In the genomic region with DNA sequence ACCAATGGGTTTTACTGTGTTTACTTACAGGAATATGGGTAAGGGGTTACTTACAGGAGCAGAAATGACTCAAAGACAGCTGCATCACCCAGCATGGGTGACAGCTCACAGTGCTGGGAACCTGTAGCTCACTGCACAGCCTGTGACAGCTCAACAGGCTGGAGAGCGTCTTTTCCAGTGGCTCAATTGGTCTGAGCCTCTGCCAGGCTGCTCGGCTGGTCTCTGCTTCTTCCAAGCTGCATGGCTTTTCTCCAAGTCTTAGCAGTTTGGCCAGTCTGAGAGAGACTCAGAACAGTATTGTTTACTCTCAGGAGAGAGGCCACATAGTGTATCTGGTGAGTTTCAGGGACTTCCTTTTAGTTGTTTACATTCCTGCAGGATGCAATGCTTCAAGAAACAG, we compare ENCODE assay signal across 12 mouse cellular contexts.
A peak's percentile ranks its signal among the peaks of the same experiment; 100 is the strongest.
DNase-seq lines count a peak whose midpoint lies in the region; ATAC-seq and TF ChIP-seq lines count a peak whose summit lies in the region.
"Had no signal": no experiment of that assay in that cellular context is flagged by ENCODE, and none has a peak within 500 bp of the region (broad histone marks: within the 10 kb centered on the region; RNA-seq: fewer than 3 reads in every experiment).

No protein-coding gene starts in this region.

- H3K9me3 ChIP-seq in midbrain, postnatal 0 days (ENCODE audit: low read length), result no peaks in the 10 kb centered on the region
- no peaks in the 10 kb centered on the region for H3K9me3 ChIP-seq in midbrain, embryonic 11.5 days (ENCODE audit: control insufficient read depth, low read length)
- H3K9me3 ChIP-seq in stomach, postnatal 0 days (ENCODE audit: control insufficient read depth, low read length), result no peaks in the 10 kb centered on the region
- H3K9me3 ChIP-seq: intestine, embryonic 15.5 days; megakaryocyte, embryonic 14.5 days had no signal

- no peak overlapping the region for H3K9ac ChIP-seq in midbrain, postnatal 0 days (replicated peaks; ENCODE audit: low read length, poor library complexity, severe bottlenecking)
- no peak overlapping the region for H3K9ac ChIP-seq in midbrain, embryonic 11.5 days (ENCODE audit: low read length)
- H3K9ac ChIP-seq in stomach, postnatal 0 days (ENCODE audit: low read length), result no peak overlapping the region
- H3K9ac ChIP-seq: intestine, embryonic 15.5 days had no signal

- 0 out of 2 replicates have a peak, but pooled peaks have one; percentile 10 for ATAC-seq in midbrain, postnatal 0 days (ENCODE audit: low FRiP score)
- ATAC-seq in midbrain, embryonic 11.5 days (ENCODE audit: low FRiP score), result no peak
- 0 out of 2 replicates have a peak, but pooled peaks have one; percentile 29 for ATAC-seq in stomach, postnatal 0 days (ENCODE audit: low FRiP score, low TSS enrichment)
- ATAC-seq in inflammation-experienced regulatory T-cells, adult 6 months, result no peak
- ATAC-seq: intestine, embryonic 15.5 days had no signal

- H3K27ac ChIP-seq in midbrain, postnatal 0 days (ENCODE audit: low read depth, low read length), result no peak overlapping the region
- no peak overlapping the region for H3K27ac ChIP-seq in midbrain, embryonic 11.5 days (ENCODE audit: low read depth, low read length)
- H3K27ac ChIP-seq in stomach, postnatal 0 days (replicated peaks), result no peak overlapping the region
- H3K27ac ChIP-seq: intestine, embryonic 15.5 days had no signal

- no peak overlapping the region for H3K4me2 ChIP-seq in midbrain, postnatal 0 days (ENCODE audit: low read depth, low read length, poor library complexity, severe bottlenecking)
- no peak overlapping the region for H3K4me2 ChIP-seq in midbrain, embryonic 11.5 days
- H3K4me2 ChIP-seq in stomach, postnatal 0 days (replicated peaks; ENCODE audit: low read depth), result no peak overlapping the region
- H3K4me2 ChIP-seq: intestine, embryonic 15.5 days; liver, embryonic 11.5 days had no signal

- no peak for TF ChIP-seq CTCF in midbrain, postnatal 0 days (IDR thresholded peaks at IDR 0.05)
- TF ChIP-seq CTCF in stomach, postnatal 0 days (IDR thresholded peaks at IDR 0.05; ENCODE audit: low read depth), result no peak

- H3K27me3 ChIP-seq in midbrain, postnatal 0 days (ENCODE audit: insufficient read depth, low read length), result no peaks in the 10 kb centered on the region
- no peaks in the 10 kb centered on the region for H3K27me3 ChIP-seq in midbrain, embryonic 11.5 days (ENCODE audit: control insufficient read depth, insufficient read depth, low read length)
- H3K27me3 ChIP-seq in stomach, postnatal 0 days (ENCODE audit: control insufficient read depth, insufficient read depth, low read length), result no peaks in the 10 kb centered on the region
- H3K27me3 ChIP-seq: intestine, embryonic 15.5 days; megakaryocyte, embryonic 14.5 days had no signal

- H3K4me3 ChIP-seq in midbrain, postnatal 0 days (ENCODE audit: low read depth, low read length), result no peak overlapping the region
- no peak overlapping the region for H3K4me3 ChIP-seq in midbrain, embryonic 11.5 days (ENCODE audit: low read depth, low read length)
- no peak overlapping the region for H3K4me3 ChIP-seq in stomach, postnatal 0 days (ENCODE audit: low read depth, low read length)
- H3K4me3 ChIP-seq: intestine, embryonic 15.5 days; megakaryocyte, embryonic 14.5 days had no signal

- H3K4me1 ChIP-seq in midbrain, postnatal 0 days (ENCODE audit: insufficient read depth, low read length), result no peaks in the 10 kb centered on the region
- no peaks in the 10 kb centered on the region for H3K4me1 ChIP-seq in midbrain, embryonic 11.5 days (ENCODE audit: control insufficient read depth, insufficient read depth, low read length)
- H3K4me1 ChIP-seq in stomach, postnatal 0 days (replicated peaks; ENCODE audit: control insufficient read depth, insufficient read depth), result 0 out of 2 replicates have a peak, but pooled peaks cover 1% of the 10 kb centered on the region
- H3K4me1 ChIP-seq: intestine, embryonic 15.5 days; megakaryocyte, embryonic 14.5 days had no signal

- TF ChIP-seq EP300 in stomach, postnatal 0 days (optimal IDR thresholded peaks at IDR 0.05), result no peak

- peaks cover 14% of the 10 kb centered on the region for H3K36me3 ChIP-seq in midbrain, postnatal 0 days (ENCODE audit: insufficient read depth, low read length)
- no peaks in the 10 kb centered on the region for H3K36me3 ChIP-seq in midbrain, embryonic 11.5 days (ENCODE audit: control insufficient read depth, insufficient read depth, low read length)
- H3K36me3 ChIP-seq in stomach, postnatal 0 days (ENCODE audit: control insufficient read depth, insufficient read depth, low read length), result no peaks in the 10 kb centered on the region; the same call in 1 of the 2 replicates
- H3K36me3 ChIP-seq: intestine, embryonic 15.5 days had no signal

- 63% methylated on average over 2 of the region's 2 CpGs for WGBS in midbrain, postnatal 0 days
- WGBS in midbrain, embryonic 11.5 days, result 80% methylated on average over 2 of the region's 2 CpGs
- 32% methylated on average over 2 of the region's 2 CpGs for WGBS in stomach, postnatal 0 days

- peak; percentile 63 to 75 for DNase-seq in cerebellum, postnatal 10 days
- no peak for DNase-seq in cerebellum, postnatal 25 days
- peak; percentile 15 to 39 for DNase-seq in heart, adult 9 months (ENCODE audit: low spot score in 2 of 2)
- no peak for DNase-seq in heart, adult 11 months
- DNase-seq in midbrain, postnatal 0 days (ENCODE audit: low spot score), result peak; percentile 62
- DNase-seq in midbrain, embryonic 11.5 days (ENCODE audit: low spot score, missing footprints), result no peak
- no peak for DNase-seq in stomach, postnatal 0 days (ENCODE audit: low spot score)
- DNase-seq: kidney, postnatal 36 days had no signal

Comparison
In these comparisons a context has a peak if more than half of its experiments do, and no peak if none do; other contexts are left out.
1. DNase-seq: peak in cerebellum, postnatal 10 days (2 of 2), heart, adult 9 months (2 of 2) and midbrain, postnatal 0 days (single experiment); none in cerebellum, postnatal 25 days (0 of 2), heart, adult 11 months (single experiment), midbrain, embryonic 11.5 days (single experiment) and stomach, postnatal 0 days (single experiment).
2. ATAC-seq: peak in midbrain, postnatal 0 days (single experiment) and stomach, postnatal 0 days (single experiment); none in midbrain, embryonic 11.5 days (single experiment) and inflammation-experienced regulatory T-cells, adult 6 months (single experiment).